Mouse (Mus musculus): ENCODE measurements around the gene Tubd1. TPM values are rescaled to one million over a fixed set of nuclear protein-coding genes. Genes with fewer than 3 reads are reported as not detected.
A peak's percentile ranks its signal among the peaks of the same experiment; 100 is the strongest.

Tubd1 gene
- polyA plus RNA-seq, 2 experiments: 7.1 to 10.5 TPM

DNA sequence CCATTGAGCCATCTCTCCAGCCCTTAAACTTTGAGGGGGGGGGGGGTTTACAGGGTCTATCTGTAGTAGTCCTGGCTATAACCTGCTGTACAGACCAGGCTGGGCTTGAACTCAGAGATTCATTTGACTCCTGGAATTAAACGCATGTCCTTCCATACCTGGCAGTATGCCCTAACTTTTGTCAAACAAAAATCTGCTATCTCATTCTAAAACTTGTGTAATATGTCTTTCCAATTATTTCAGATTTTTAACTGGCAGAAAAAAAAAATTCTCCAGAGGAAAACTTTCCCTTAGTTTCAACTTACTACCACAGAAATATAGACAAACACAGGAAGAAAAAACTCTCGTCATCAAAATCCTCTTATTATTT, 4.3 kb upstream of the Tubd1 start:
- no peak for TF ChIP-seq POLR2A (IDR thresholded peaks at IDR 0.05; ENCODE audit: borderline replicate concordance, extremely low read depth, insufficient read depth, insufficient read length)
- WGBS: 95% methylated on average over 2 of the region's 2 CpGs
- no peaks in the 10 kb centered on the region for H3K9me3 ChIP-seq (ENCODE audit: control insufficient read depth, low read length)
- H3K4me1 ChIP-seq (ENCODE audit: control insufficient read depth, insufficient read depth, low read length): peaks cover 6% of the 10 kb centered on the region
- H3K9ac ChIP-seq (ENCODE audit: low read depth, low read length, severe bottlenecking): no peak overlapping the region
- H3K36me3 ChIP-seq (ENCODE audit: control insufficient read depth, insufficient read depth, low read length): no peaks in the 10 kb centered on the region
- no peak overlapping the region for H3K27ac ChIP-seq (replicated peaks; ENCODE audit: low read depth, low read length)
- DNase-seq (ENCODE audit: low spot score) (no peak), ATAC-seq (ENCODE audit: low FRiP score, low read depth) (no peak)
- H3K27me3 ChIP-seq (ENCODE audit: control insufficient read depth, insufficient read depth, low read length): no peaks in the 10 kb centered on the region
- H3K4me2 ChIP-seq (replicated peaks; ENCODE audit: low read depth, low read length, severe bottlenecking): no peak overlapping the region
- no peak overlapping the region for H3K4me3 ChIP-seq (replicated peaks; ENCODE audit: low read length)

DNA sequence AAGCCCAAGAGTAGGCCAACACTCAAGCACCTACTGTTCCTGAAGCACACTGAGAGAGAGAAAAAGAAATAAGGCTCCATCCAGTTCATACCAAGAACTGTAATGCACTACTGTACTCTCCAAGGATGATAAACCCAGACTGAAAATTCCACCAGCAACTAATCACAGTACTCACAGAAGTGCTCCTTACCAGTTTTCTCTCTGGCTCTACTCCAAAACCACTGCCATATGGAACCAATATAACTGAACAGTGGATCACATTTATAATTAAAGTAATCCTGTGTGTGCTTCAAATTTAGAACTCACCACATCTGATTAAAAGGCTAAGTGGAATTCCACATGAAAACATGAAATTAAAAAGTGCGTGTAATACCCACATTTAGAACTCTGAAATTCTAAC, 1.9 kb upstream of the Tubd1 start:
- no peak for TF ChIP-seq POLR2A (IDR thresholded peaks at IDR 0.05; ENCODE audit: borderline replicate concordance, extremely low read depth, insufficient read depth, insufficient read length)
- Histone ChIP-seq H3K9ac (ENCODE audit: low read depth, low read length, severe bottlenecking) (no peak overlapping the region), H3K36me3 (ENCODE audit: control insufficient read depth, insufficient read depth, low read length) (no peaks in the 10 kb centered on the region), H3K27me3 (ENCODE audit: control insufficient read depth, insufficient read depth, low read length) (no peaks in the 10 kb centered on the region), H3K9me3 (ENCODE audit: control insufficient read depth, low read length) (no peaks in the 10 kb centered on the region), H3K4me1 (ENCODE audit: control insufficient read depth, insufficient read depth, low read length) (peaks cover 6% of the 10 kb centered on the region), H3K27ac (replicated peaks; ENCODE audit: low read depth, low read length) (no peak overlapping the region), H3K4me2 (replicated peaks; ENCODE audit: low read depth, low read length, severe bottlenecking) (peak overlapping the region; percentile 73; the same call in 1 of the 2 replicates), H3K4me3 (replicated peaks; ENCODE audit: low read length) (peak overlapping the region; percentile 94)
- peak; percentile 27 for DNase-seq (ENCODE audit: low spot score)
- ATAC-seq (ENCODE audit: low FRiP score, low read depth): no peak
- WGBS: 46% methylated on average over 1 of the region's 1 CpGs

DNA sequence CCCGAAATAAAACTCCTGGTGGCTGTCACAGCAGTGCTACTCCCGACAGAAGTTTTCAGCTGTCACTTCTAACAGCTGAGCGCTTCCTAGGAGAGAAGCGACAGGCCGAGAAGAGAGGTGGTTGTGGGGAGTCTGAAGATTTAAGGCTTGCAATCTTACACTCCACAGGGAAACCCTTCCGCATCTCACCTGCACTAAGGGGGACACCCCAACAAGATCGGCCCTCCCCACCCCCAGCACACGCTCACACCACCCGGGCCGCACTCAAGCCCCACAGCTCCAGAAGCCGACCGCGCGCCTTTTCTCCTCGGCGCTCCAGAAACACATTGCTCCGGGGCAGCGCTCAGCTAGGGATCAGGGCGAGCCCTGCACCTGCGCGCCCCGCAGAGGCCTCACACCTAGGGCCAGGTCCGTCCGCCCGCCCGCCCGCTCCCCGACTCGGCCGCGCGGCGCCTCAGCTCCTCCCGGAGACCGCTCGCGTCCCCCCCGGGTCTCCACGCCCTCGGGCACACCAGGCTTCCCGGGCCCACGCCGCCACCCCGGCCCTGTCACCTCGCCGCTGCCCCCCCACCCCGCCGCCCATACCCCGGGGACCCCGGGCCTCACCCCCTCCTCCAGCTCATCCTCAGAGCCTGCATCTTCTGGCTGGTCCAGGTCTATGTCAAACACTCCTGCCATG, 692 bp upstream of the Tubd1 start:
- no peak for TF ChIP-seq POLR2A (IDR thresholded peaks at IDR 0.05; ENCODE audit: borderline replicate concordance, extremely low read depth, insufficient read depth, insufficient read length)
- peak; percentile 39 for ATAC-seq (ENCODE audit: low FRiP score, low read depth)
- H3K9ac ChIP-seq (ENCODE audit: low read depth, low read length, severe bottlenecking): peak overlapping the region; percentile 95
- peaks cover 6% of the 10 kb centered on the region for H3K4me1 ChIP-seq (ENCODE audit: control insufficient read depth, insufficient read depth, low read length)
- no peaks in the 10 kb centered on the region for H3K9me3 ChIP-seq (ENCODE audit: control insufficient read depth, low read length)
- no peaks in the 10 kb centered on the region for H3K27me3 ChIP-seq (ENCODE audit: control insufficient read depth, insufficient read depth, low read length)
- peak; percentile 30 for DNase-seq (ENCODE audit: low spot score)
- H3K27ac ChIP-seq (replicated peaks; ENCODE audit: low read depth, low read length): peak overlapping the region; percentile 88
- peaks cover under 1% of the 10 kb centered on the region; the same call in 1 of the 2 replicates for H3K36me3 ChIP-seq (ENCODE audit: control insufficient read depth, insufficient read depth, low read length)
- H3K4me3 ChIP-seq (replicated peaks; ENCODE audit: low read length): peak overlapping the region; percentile 94
- whole genome bisulfite sequencing: 4% methylated on average over 44 of the region's 50 CpGs
- H3K4me2 ChIP-seq (replicated peaks; ENCODE audit: low read depth, low read length, severe bottlenecking): peak overlapping the region; percentile 73

DNA sequence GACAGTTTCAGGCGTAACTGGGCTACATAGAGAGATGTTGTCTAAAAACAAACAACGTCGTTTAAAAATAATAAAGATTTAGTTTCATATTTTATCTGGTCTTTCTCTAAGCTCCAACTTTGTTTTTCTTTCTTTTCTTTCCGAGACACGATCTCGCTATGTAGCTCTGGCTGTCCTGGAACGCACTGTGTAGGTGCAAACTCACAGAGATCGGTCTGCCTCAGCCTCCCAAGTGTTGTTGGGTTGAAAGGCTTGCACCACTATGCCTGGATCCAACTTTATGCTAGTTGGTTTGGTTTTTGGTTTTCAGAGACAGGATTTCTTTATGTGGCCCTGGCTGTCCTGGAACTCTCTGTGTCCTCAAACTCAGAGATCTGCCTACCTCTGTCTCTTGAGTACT, 765 bp downstream of the Tubd1 start:
- Histone ChIP-seq H3K4me2 (replicated peaks; ENCODE audit: low read depth, low read length, severe bottlenecking) (peak overlapping the region; percentile 60), H3K4me1 (ENCODE audit: control insufficient read depth, insufficient read depth, low read length) (peaks cover 6% of the 10 kb centered on the region), H3K27me3 (ENCODE audit: control insufficient read depth, insufficient read depth, low read length) (no peaks in the 10 kb centered on the region), H3K27ac (replicated peaks; ENCODE audit: low read depth, low read length) (no peak overlapping the region), H3K36me3 (ENCODE audit: control insufficient read depth, insufficient read depth, low read length) (peaks cover 9% of the 10 kb centered on the region; the same call in 1 of the 2 replicates), H3K4me3 (replicated peaks; ENCODE audit: low read length) (peak overlapping the region; percentile 94), H3K9ac (ENCODE audit: low read depth, low read length, severe bottlenecking) (peak overlapping the region; percentile 52), H3K9me3 (ENCODE audit: control insufficient read depth, low read length) (no peaks in the 10 kb centered on the region)
- ATAC-seq (ENCODE audit: low FRiP score, low read depth): no peak
- DNase-seq (ENCODE audit: low spot score): no peak
- no peak for TF ChIP-seq POLR2A (IDR thresholded peaks at IDR 0.05; ENCODE audit: borderline replicate concordance, extremely low read depth, insufficient read depth, insufficient read length)
- WGBS: 77% methylated on average over 8 of the region's 8 CpGs

DNA sequence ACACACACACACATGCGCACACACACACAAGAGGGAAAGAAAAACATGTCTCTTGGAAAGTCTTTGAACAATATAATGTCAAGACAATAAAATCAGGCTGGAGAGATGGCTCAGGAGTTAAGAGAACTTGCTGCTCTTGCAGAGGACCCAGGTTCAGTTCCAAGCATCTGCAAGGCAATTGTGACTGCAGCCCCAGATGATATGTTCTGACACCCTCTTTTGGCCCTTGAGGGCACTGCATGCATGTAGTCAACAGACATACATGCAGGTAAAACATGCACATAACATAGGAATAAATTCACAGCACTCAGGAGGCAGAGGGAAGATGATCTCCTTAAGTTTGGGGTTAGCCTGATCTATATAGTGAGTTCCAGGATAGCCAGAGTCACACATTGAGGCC, 2.6 kb downstream of the Tubd1 start:
- ATAC-seq (ENCODE audit: low FRiP score, low read depth) (no peak), DNase-seq (ENCODE audit: low spot score) (no peak)
- no peak for TF ChIP-seq POLR2A (IDR thresholded peaks at IDR 0.05; ENCODE audit: borderline replicate concordance, extremely low read depth, insufficient read depth, insufficient read length)
- Histone ChIP-seq H3K9ac (ENCODE audit: low read depth, low read length, severe bottlenecking) (no peak overlapping the region), H3K4me2 (replicated peaks; ENCODE audit: low read depth, low read length, severe bottlenecking) (no peak overlapping the region), H3K36me3 (ENCODE audit: control insufficient read depth, insufficient read depth, low read length) (peaks cover 9% of the 10 kb centered on the region; the same call in 1 of the 2 replicates), H3K27ac (replicated peaks; ENCODE audit: low read depth, low read length) (no peak overlapping the region), H3K9me3 (ENCODE audit: control insufficient read depth, low read length) (no peaks in the 10 kb centered on the region), H3K4me1 (ENCODE audit: control insufficient read depth, insufficient read depth, low read length) (peaks cover 6% of the 10 kb centered on the region), H3K4me3 (replicated peaks; ENCODE audit: low read length) (no peak overlapping the region), H3K27me3 (ENCODE audit: control insufficient read depth, insufficient read depth, low read length) (no peaks in the 10 kb centered on the region)
- WGBS: 100% methylated on average over 1 of the region's 1 CpGs
